Mouse (Mus musculus): ENCODE measurements around the gene Rabgap1l.

DNA sequence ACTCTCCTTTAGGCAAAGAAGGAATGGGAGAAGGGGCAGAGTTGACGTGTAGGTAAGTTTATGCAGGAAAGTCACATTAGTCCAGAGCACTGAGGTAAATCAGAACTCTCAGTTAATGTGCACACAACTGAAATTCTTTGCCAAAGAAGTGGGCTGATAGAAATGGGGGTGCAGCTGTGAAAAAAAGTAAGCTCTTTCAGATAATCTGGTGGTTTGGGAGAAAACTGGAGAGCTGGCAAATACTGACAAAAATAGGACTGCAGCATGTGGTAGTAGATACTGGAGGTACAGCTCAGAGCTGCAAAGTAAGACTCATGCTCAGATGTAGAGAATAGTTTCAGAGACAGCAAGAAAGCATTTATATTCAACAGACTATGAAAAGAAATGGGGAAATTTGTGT, 462.2 kb downstream of the Rabgap1l start:
- TF ChIP-seq CTCF (IDR thresholded peaks at IDR 0.05; ENCODE audit: borderline replicate concordance, control insufficient read depth, extremely low read depth, insufficient read depth, low read length, poor library complexity) = no peak
- TF ChIP-seq POLR2A (IDR thresholded peaks at IDR 0.05; ENCODE audit: control insufficient read depth, extremely low read depth, insufficient read depth, low read length, poor library complexity) = no peak

Measured in thymus, adult 2 months (tissue).